Mouse (Mus musculus): Measurements from ENCODE around the gene Mrln. TPM values are rescaled to one million over a fixed set of nuclear protein-coding genes. Genes with fewer than 3 reads are reported as not detected.
A peak's percentile ranks its signal among the peaks of the same experiment; 100 is the strongest.

Gene Mrln
- polyA plus RNA-seq, 1 experiment from 2014 or later, result 0.76 TPM

- Histone ChIP-seq H3K36me3 (peaks cover 54% of the 10 kb centered on the region), H3K27me3 (no peaks in the 10 kb centered on the region), H3K4me2 (no peak overlapping the region), H3K27ac (no peak overlapping the region), H3K4me1 (replicated peaks) (peaks cover 18% of the 10 kb centered on the region), H3K4me3 (no peak overlapping the region), H3K9ac (no peak overlapping the region), H3K9me3 (replicated peaks) (no peaks in the 10 kb centered on the region)
- 35% methylated on average over 3 of the region's 3 CpGs for WGBS
- ATAC-seq (replicated peaks; ENCODE audit: insufficient number of reproducible peaks, insufficient read depth, low FRiP score, low read depth), result no peak
These were observed 31.1 kb upstream of the Mrln start for GRCm38 (mm10) chr10:70173314-70173713.

GRCm38 (mm10) chr10:70174494-70175190, 29.8 kb upstream of the Mrln start:
- 0 out of 2 replicates have a peak, but pooled peaks cover 6% of the 10 kb centered on the region for H3K4me1 ChIP-seq (replicated peaks)
- H3K27me3 ChIP-seq, result no peaks in the 10 kb centered on the region
- no peaks in the 10 kb centered on the region for H3K9me3 ChIP-seq (replicated peaks)
- no peak overlapping the region for H3K9ac ChIP-seq
- H3K4me2 ChIP-seq, result no peak overlapping the region
- WGBS, result 77% methylated on average over 16 of the region's 16 CpGs
- ATAC-seq (replicated peaks; ENCODE audit: insufficient number of reproducible peaks, insufficient read depth, low FRiP score, low read depth), result no peak
- H3K27ac ChIP-seq, result no peak overlapping the region
- no peak overlapping the region for H3K4me3 ChIP-seq
- peaks cover 62% of the 10 kb centered on the region for H3K36me3 ChIP-seq

DNA sequence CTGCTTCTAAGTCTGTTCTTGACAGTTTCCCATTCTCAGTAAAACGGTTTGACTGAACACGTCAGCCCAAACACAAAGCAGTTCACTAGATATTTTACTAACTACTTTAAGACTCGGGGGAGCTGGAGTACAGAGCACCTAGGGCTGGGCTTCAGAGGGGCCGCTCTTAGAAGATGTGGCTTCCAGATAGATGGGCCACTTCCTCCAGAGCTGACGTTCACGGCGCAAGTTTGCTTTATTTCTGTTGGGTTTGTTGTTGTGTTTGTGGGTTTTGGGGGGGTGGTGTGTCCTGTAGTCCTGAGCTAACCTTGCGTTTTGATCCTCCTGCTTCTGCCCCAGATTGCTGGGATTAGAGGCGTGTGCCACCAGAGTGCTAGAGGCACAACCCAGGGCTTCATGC, 23.7 kb upstream of the Mrln start:
- Histone ChIP-seq H3K9me3 (replicated peaks) (no peaks in the 10 kb centered on the region), H3K36me3 (peaks cover 32% of the 10 kb centered on the region), H3K4me3 (no peak overlapping the region), H3K27ac (no peak overlapping the region), H3K27me3 (no peaks in the 10 kb centered on the region), H3K9ac (no peak overlapping the region), H3K4me1 (replicated peaks) (peaks cover 21% of the 10 kb centered on the region), H3K4me2 (no peak overlapping the region)
- 74% methylated on average over 9 of the region's 9 CpGs for WGBS
- ATAC-seq (replicated peaks; ENCODE audit: insufficient number of reproducible peaks, insufficient read depth, low FRiP score, low read depth), result no peak

- no peak overlapping the region for H3K4me3 ChIP-seq
- 0 out of 2 replicates have a peak overlapping the region, but pooled peaks have one; percentile 1 for H3K27ac ChIP-seq
- peaks cover 21% of the 10 kb centered on the region for H3K4me1 ChIP-seq (replicated peaks)
- H3K27me3 ChIP-seq, result no peaks in the 10 kb centered on the region
- WGBS, result 66% methylated on average over 11 of the region's 11 CpGs
- no peak overlapping the region for H3K9ac ChIP-seq
- no peaks in the 10 kb centered on the region for H3K9me3 ChIP-seq (replicated peaks)
- H3K4me2 ChIP-seq, result no peak overlapping the region
- peaks cover 27% of the 10 kb centered on the region for H3K36me3 ChIP-seq
- no peak for ATAC-seq (replicated peaks; ENCODE audit: insufficient number of reproducible peaks, insufficient read depth, low FRiP score, low read depth)
These were observed 23.0 kb upstream of the Mrln start for GRCm38 (mm10) chr10:70181279-70181972.

DNA sequence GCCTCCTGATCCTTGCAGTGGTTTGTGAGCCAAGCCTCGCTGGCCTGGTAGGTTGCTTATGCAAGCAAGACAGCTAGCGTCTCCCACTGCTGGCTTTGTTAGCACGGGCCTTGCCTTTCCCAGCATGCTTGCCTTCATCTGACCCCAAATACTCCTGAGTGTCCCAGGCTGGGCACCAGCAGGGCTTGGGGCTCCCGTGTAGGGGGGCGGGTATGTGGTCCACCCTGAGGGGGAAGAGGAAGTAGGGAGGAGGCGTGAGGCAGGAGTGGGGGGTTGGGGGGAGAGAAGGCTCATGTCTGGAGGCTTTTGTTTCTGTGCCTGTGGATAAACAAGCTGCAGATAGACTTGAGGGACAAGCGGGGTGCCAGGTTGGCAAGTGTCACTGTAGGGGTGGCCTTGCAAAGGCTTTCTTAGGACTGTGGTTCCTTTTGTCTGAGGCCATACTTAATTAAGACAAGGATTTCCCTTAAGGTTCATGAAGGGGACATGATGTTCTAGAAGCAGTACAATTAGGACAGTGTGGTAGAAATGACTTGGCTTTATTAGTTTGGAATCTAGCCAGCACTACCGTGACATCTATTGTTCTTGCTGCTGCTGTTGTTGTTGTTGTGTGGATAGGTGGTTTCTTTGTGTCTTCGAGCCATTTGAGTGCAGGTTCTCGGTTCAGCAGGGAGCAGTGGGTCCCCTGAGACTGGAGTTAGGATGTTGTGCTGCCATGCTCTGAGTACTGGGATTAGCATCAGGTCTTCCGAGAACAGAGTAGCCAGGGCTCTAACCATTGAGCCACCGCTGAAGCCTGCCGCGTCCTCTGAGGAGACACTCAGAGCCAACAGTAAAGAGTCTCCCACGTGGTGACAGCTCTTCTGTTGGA, 21.0 kb upstream of the Mrln start:
- no peak overlapping the region for H3K4me2 ChIP-seq
- ATAC-seq (replicated peaks; ENCODE audit: insufficient number of reproducible peaks, insufficient read depth, low FRiP score, low read depth), result 0 out of 2 replicates have a peak, but pooled peaks have one; percentile 38
- H3K36me3 ChIP-seq, result peaks cover 24% of the 10 kb centered on the region
- no peaks in the 10 kb centered on the region for H3K9me3 ChIP-seq (replicated peaks)
- no peak overlapping the region for H3K4me3 ChIP-seq
- WGBS, result 63% methylated on average over 15 of the region's 15 CpGs
- H3K27me3 ChIP-seq, result no peaks in the 10 kb centered on the region
- no peak overlapping the region for H3K9ac ChIP-seq
- H3K4me1 ChIP-seq (replicated peaks), result peaks cover 21% of the 10 kb centered on the region
- peak overlapping the region; percentile 42 for H3K27ac ChIP-seq

DNA sequence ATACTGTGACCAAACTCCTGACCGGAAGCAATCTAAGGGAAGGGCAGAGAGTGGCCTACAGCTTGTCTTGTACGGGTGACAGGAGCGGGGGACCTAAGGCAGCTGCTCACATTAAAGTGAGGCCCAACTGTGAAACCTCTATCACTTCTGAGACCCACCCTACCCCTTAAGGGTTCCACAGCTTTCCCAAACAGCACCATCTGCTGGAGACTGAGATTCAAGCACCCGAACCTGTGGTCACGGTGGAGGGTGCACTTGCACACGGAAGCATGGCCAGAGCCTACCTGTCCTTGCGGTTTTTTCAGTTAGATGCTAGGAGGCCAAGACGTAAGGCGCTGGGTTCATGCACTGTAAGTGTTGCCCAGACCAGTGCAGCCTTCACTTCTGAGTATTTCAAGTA, 18.3 kb upstream of the Mrln start:
- Histone ChIP-seq H3K9me3 (replicated peaks) (no peaks in the 10 kb centered on the region), H3K4me3 (no peak overlapping the region), H3K9ac (no peak overlapping the region), H3K4me1 (replicated peaks) (peaks cover 21% of the 10 kb centered on the region), H3K36me3 (peaks cover 33% of the 10 kb centered on the region), H3K27ac (no peak overlapping the region), H3K4me2 (no peak overlapping the region), H3K27me3 (no peaks in the 10 kb centered on the region)
- 71% methylated on average over 9 of the region's 9 CpGs for WGBS
- no peak for ATAC-seq (replicated peaks; ENCODE audit: insufficient number of reproducible peaks, insufficient read depth, low FRiP score, low read depth)

GRCm38 (mm10) chr10:70186586-70186985, 17.9 kb upstream of the Mrln start:
- no peak overlapping the region for H3K9ac ChIP-seq
- no peak overlapping the region for H3K4me3 ChIP-seq
- ATAC-seq (replicated peaks; ENCODE audit: insufficient number of reproducible peaks, insufficient read depth, low FRiP score, low read depth), result no peak
- H3K4me1 ChIP-seq (replicated peaks), result peaks cover 16% of the 10 kb centered on the region
- no peaks in the 10 kb centered on the region for H3K9me3 ChIP-seq (replicated peaks)
- WGBS, result 82% methylated on average over 7 of the region's 7 CpGs
- H3K36me3 ChIP-seq, result peaks cover 37% of the 10 kb centered on the region
- no peaks in the 10 kb centered on the region for H3K27me3 ChIP-seq
- H3K27ac ChIP-seq, result no peak overlapping the region
- no peak overlapping the region for H3K4me2 ChIP-seq

DNA sequence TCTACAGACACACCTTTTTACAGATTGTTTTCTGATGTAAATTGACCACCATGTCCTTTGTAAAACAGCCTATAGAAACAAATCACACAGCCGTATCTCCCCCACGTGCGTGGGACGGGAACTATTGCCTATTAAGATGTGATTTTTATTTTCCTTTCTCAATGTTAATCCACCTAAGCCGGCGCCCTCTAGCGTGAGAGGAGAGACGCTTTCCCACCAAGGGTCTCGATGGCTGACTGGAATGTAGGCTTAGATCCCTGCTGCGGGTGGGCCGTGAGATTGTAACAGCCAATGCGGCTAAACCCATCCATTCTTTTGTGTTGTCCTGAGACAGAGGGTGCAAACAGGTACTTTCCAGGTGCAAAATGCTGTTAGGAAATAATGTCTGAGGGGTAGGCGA, 14.6 kb upstream of the Mrln start:
- no peak overlapping the region for H3K4me3 ChIP-seq
- no peaks in the 10 kb centered on the region for H3K9me3 ChIP-seq (replicated peaks)
- no peaks in the 10 kb centered on the region for H3K4me1 ChIP-seq (replicated peaks)
- no peak overlapping the region for H3K9ac ChIP-seq
- peaks cover 50% of the 10 kb centered on the region for H3K36me3 ChIP-seq
- 82% methylated on average over 13 of the region's 13 CpGs for WGBS
- no peaks in the 10 kb centered on the region for H3K27me3 ChIP-seq
- no peak for ATAC-seq (replicated peaks; ENCODE audit: insufficient number of reproducible peaks, insufficient read depth, low FRiP score, low read depth)
- H3K4me2 ChIP-seq, result no peak overlapping the region
- H3K27ac ChIP-seq, result no peak overlapping the region

GRCm38 (mm10) chr10:70194283-70194682, 10.2 kb upstream of the Mrln start:
- H3K4me3 ChIP-seq, result no peak overlapping the region
- 0 out of 2 replicates have a peak, but pooled peaks cover 3% of the 10 kb centered on the region for H3K4me1 ChIP-seq (replicated peaks)
- ATAC-seq (replicated peaks; ENCODE audit: insufficient number of reproducible peaks, insufficient read depth, low FRiP score, low read depth), result no peak
- H3K27ac ChIP-seq, result no peak overlapping the region
- peaks cover 28% of the 10 kb centered on the region for H3K36me3 ChIP-seq
- no peaks in the 10 kb centered on the region for H3K9me3 ChIP-seq (replicated peaks)
- no peak overlapping the region for H3K4me2 ChIP-seq
- 76% methylated on average over 9 of the region's 9 CpGs for WGBS
- no peaks in the 10 kb centered on the region for H3K27me3 ChIP-seq
- H3K9ac ChIP-seq, result no peak overlapping the region

DNA sequence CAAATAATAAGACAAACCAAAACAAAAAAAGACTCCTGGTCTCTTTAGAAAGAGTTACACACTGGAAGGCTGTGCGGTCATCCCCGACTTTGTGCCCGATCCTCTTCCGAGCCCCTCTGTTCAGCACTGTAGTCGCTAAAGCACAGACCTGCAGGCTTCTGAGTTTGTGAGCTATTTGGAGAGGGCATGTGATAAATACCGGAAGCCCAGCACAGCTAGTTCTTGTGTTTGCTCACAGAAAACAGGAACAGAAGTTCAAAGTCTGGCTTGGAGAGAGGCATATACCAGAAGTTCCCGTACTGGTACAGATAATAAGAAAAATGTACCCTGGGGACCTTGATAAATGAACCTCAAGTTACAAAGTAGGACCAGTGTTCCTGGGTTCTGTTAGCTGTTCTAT, 9.2 kb upstream of the Mrln start:
- Histone ChIP-seq H3K9ac (no peak overlapping the region), H3K9me3 (replicated peaks) (no peaks in the 10 kb centered on the region), H3K27me3 (no peaks in the 10 kb centered on the region), H3K36me3 (peaks cover 19% of the 10 kb centered on the region), H3K4me2 (no peak overlapping the region), H3K4me1 (replicated peaks) (0 out of 2 replicates have a peak, but pooled peaks cover 3% of the 10 kb centered on the region), H3K4me3 (no peak overlapping the region), H3K27ac (no peak overlapping the region)
- no peak for ATAC-seq (replicated peaks; ENCODE audit: insufficient number of reproducible peaks, insufficient read depth, low FRiP score, low read depth)
- 64% methylated on average over 7 of the region's 7 CpGs for whole genome bisulfite sequencing

GRCm38 (mm10) chr10:70195786-70196185, 8.7 kb upstream of the Mrln start:
- WGBS, result 55% methylated on average over 7 of the region's 7 CpGs
- no peak for ATAC-seq (replicated peaks; ENCODE audit: insufficient number of reproducible peaks, insufficient read depth, low FRiP score, low read depth)
- no peaks in the 10 kb centered on the region for H3K27me3 ChIP-seq
- no peak overlapping the region for H3K9ac ChIP-seq
- H3K4me2 ChIP-seq, result no peak overlapping the region
- H3K4me1 ChIP-seq (replicated peaks), result 0 out of 2 replicates have a peak, but pooled peaks cover 3% of the 10 kb centered on the region
- H3K36me3 ChIP-seq, result peaks cover 19% of the 10 kb centered on the region
- no peak overlapping the region for H3K27ac ChIP-seq
- H3K4me3 ChIP-seq, result no peak overlapping the region
- H3K9me3 ChIP-seq (replicated peaks), result no peaks in the 10 kb centered on the region

All from heart, embryonic 15.5 days (tissue).